Mouse (Mus musculus): ENCODE measurements around the gene Sppl3. TPM values are rescaled to one million over a fixed set of nuclear protein-coding genes. Genes with fewer than 3 reads are reported as not detected.

Sppl3 gene
- polyA plus RNA-seq, 1 experiment, result 47.7 TPM

DNA sequence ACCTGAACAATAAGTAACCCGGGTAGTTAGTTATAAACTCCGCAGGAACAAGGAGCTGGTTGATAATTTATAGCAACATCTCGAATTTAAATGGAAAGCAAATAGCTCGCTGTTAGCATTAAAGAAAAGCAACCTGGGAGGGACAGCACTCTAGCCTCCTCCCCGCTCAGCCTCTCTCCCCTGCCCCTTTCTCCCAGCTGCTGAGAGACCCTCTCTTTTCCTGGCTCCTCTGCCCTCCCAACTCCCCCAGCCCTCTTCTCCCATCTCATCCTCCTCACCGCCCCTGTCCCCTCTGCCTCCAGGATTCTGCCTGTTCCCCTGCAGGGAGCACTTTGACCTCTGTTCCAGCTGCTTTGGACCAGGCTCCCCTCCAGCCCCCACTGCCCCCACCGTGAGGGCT is 42.3 kb upstream of the Sppl3 start:
- TF ChIP-seq CTCF (IDR thresholded peaks at IDR 0.05; ENCODE audit: extremely low read depth, insufficient read depth, insufficient read length, insufficient replicate concordance) (no peak), POLR2A (IDR thresholded peaks at IDR 0.05; ENCODE audit: low read depth, low read length) (no peak)
- Histone ChIP-seq H3K27ac (ENCODE audit: insufficient read depth, low read length) (no peak overlapping the region), H3K4me1 (ENCODE audit: control insufficient read depth, insufficient read depth, insufficient read length) (peaks cover 5% of the 10 kb centered on the region; the same call in 1 of the 2 replicates), H3K27me3 (ENCODE audit: control insufficient read depth, insufficient read depth, low read length) (no peaks in the 10 kb centered on the region), H3K4me3 (ENCODE audit: extremely low read depth, insufficient read depth, insufficient read length) (no peak overlapping the region), H3K36me3 (ENCODE audit: control insufficient read depth, insufficient read depth, low read length) (no peaks in the 10 kb centered on the region)
- DNase-seq (ENCODE audit: low read depth in 1 of 2, low spot score in 2 of 2), result no peak
- 58% methylated on average over 7 of the region's 7 CpGs for WGBS

GRCm38 (mm10) chr5:114969064-114969463 is 41.9 kb upstream of the Sppl3 start:
- no peaks in the 10 kb centered on the region for H3K27me3 ChIP-seq (ENCODE audit: control insufficient read depth, insufficient read depth, low read length)
- no peak for DNase-seq (ENCODE audit: low read depth in 1 of 2, low spot score in 2 of 2)
- H3K36me3 ChIP-seq (ENCODE audit: control insufficient read depth, insufficient read depth, low read length), result no peaks in the 10 kb centered on the region
- WGBS, result 50% methylated on average over 4 of the region's 4 CpGs
- H3K4me1 ChIP-seq (ENCODE audit: control insufficient read depth, insufficient read depth, insufficient read length), result peaks cover 5% of the 10 kb centered on the region; the same call in 1 of the 2 replicates
- TF ChIP-seq CTCF (IDR thresholded peaks at IDR 0.05; ENCODE audit: extremely low read depth, insufficient read depth, insufficient read length, insufficient replicate concordance) (no peak), POLR2A (IDR thresholded peaks at IDR 0.05; ENCODE audit: low read depth, low read length) (no peak)
- H3K27ac ChIP-seq (ENCODE audit: insufficient read depth, low read length), result no peak overlapping the region
- H3K4me3 ChIP-seq (ENCODE audit: extremely low read depth, insufficient read depth, insufficient read length), result no peak overlapping the region

GRCm38 (mm10) chr5:114969609-114970215 is 41.2 kb upstream of the Sppl3 start:
- H3K27ac ChIP-seq (ENCODE audit: insufficient read depth, low read length), result no peak overlapping the region
- peaks cover 5% of the 10 kb centered on the region; the same call in 1 of the 2 replicates for H3K4me1 ChIP-seq (ENCODE audit: control insufficient read depth, insufficient read depth, insufficient read length)
- H3K27me3 ChIP-seq (ENCODE audit: control insufficient read depth, insufficient read depth, low read length), result no peaks in the 10 kb centered on the region
- no peaks in the 10 kb centered on the region for H3K36me3 ChIP-seq (ENCODE audit: control insufficient read depth, insufficient read depth, low read length)
- no peak for DNase-seq (ENCODE audit: low read depth in 1 of 2, low spot score in 2 of 2)
- no peak for TF ChIP-seq CTCF (IDR thresholded peaks at IDR 0.05; ENCODE audit: extremely low read depth, insufficient read depth, insufficient read length, insufficient replicate concordance)
- TF ChIP-seq POLR2A (IDR thresholded peaks at IDR 0.05; ENCODE audit: low read depth, low read length), result no peak
- WGBS, result 80% methylated on average over 13 of the region's 13 CpGs
- no peak overlapping the region for H3K4me3 ChIP-seq (ENCODE audit: extremely low read depth, insufficient read depth, insufficient read length)

- no peaks in the 10 kb centered on the region for H3K36me3 ChIP-seq (ENCODE audit: control insufficient read depth, insufficient read depth, low read length)
- H3K4me1 ChIP-seq (ENCODE audit: control insufficient read depth, insufficient read depth, insufficient read length), result peaks cover 5% of the 10 kb centered on the region; the same call in 1 of the 2 replicates
- DNase-seq (ENCODE audit: low read depth in 1 of 2, low spot score in 2 of 2), result no peak
- TF ChIP-seq POLR2A (IDR thresholded peaks at IDR 0.05; ENCODE audit: low read depth, low read length), result no peak
- H3K27me3 ChIP-seq (ENCODE audit: control insufficient read depth, insufficient read depth, low read length), result no peaks in the 10 kb centered on the region
- H3K27ac ChIP-seq (ENCODE audit: insufficient read depth, low read length), result no peak within 1 kb of the TSS
- H3K4me3 ChIP-seq (ENCODE audit: extremely low read depth, insufficient read depth, insufficient read length), result no peak within 1 kb of the TSS
- 91% methylated on average over 16 of the region's 17 CpGs for WGBS
These were observed 40.1 kb upstream of the Sppl3 start, which contains the start of gene Hnf1a for GRCm38 (mm10) chr5:114970824-114971227. Gene Hnf1a (minus strand): TSS chr5:114971094.

GRCm38 (mm10) chr5:114972201-114972600 is 38.7 kb upstream of the Sppl3 start:
- Histone ChIP-seq H3K27ac (ENCODE audit: insufficient read depth, low read length) (no peak overlapping the region), H3K27me3 (ENCODE audit: control insufficient read depth, insufficient read depth, low read length) (no peaks in the 10 kb centered on the region), H3K4me1 (ENCODE audit: control insufficient read depth, insufficient read depth, insufficient read length) (peaks cover 5% of the 10 kb centered on the region; the same call in 1 of the 2 replicates), H3K4me3 (ENCODE audit: extremely low read depth, insufficient read depth, insufficient read length) (no peak overlapping the region), H3K36me3 (ENCODE audit: control insufficient read depth, insufficient read depth, low read length) (no peaks in the 10 kb centered on the region)
- no peak for TF ChIP-seq CTCF (IDR thresholded peaks at IDR 0.05; ENCODE audit: extremely low read depth, insufficient read depth, insufficient read length, insufficient replicate concordance)
- no peak for TF ChIP-seq POLR2A (IDR thresholded peaks at IDR 0.05; ENCODE audit: low read depth, low read length)
- 89% methylated on average over 9 of the region's 9 CpGs for WGBS
- DNase-seq (ENCODE audit: low read depth in 1 of 2, low spot score in 2 of 2), result no peak

GRCm38 (mm10) chr5:114973131-114973530 is 37.8 kb upstream of the Sppl3 start:
- H3K4me1 ChIP-seq (ENCODE audit: control insufficient read depth, insufficient read depth, insufficient read length), result no peaks in the 10 kb centered on the region
- TF ChIP-seq CTCF (IDR thresholded peaks at IDR 0.05; ENCODE audit: extremely low read depth, insufficient read depth, insufficient read length, insufficient replicate concordance) (no peak), POLR2A (IDR thresholded peaks at IDR 0.05; ENCODE audit: low read depth, low read length) (no peak)
- 76% methylated on average over 8 of the region's 8 CpGs for WGBS
- no peaks in the 10 kb centered on the region for H3K27me3 ChIP-seq (ENCODE audit: control insufficient read depth, insufficient read depth, low read length)
- no peak overlapping the region for H3K27ac ChIP-seq (ENCODE audit: insufficient read depth, low read length)
- no peaks in the 10 kb centered on the region for H3K36me3 ChIP-seq (ENCODE audit: control insufficient read depth, insufficient read depth, low read length)
- no peak for DNase-seq (ENCODE audit: low read depth in 1 of 2, low spot score in 2 of 2)
- no peak overlapping the region for H3K4me3 ChIP-seq (ENCODE audit: extremely low read depth, insufficient read depth, insufficient read length)

GRCm38 (mm10) chr5:114976935-114977334 is 34.0 kb upstream of the Sppl3 start:
- TF ChIP-seq CTCF (IDR thresholded peaks at IDR 0.05; ENCODE audit: extremely low read depth, insufficient read depth, insufficient read length, insufficient replicate concordance), result no peak
- H3K27me3 ChIP-seq (ENCODE audit: control insufficient read depth, insufficient read depth, low read length), result no peaks in the 10 kb centered on the region
- no peak overlapping the region for H3K4me3 ChIP-seq (ENCODE audit: extremely low read depth, insufficient read depth, insufficient read length)
- peaks cover 5% of the 10 kb centered on the region; the same call in 1 of the 2 replicates for H3K4me1 ChIP-seq (ENCODE audit: control insufficient read depth, insufficient read depth, insufficient read length)
- no peak overlapping the region for H3K27ac ChIP-seq (ENCODE audit: insufficient read depth, low read length)
- no peaks in the 10 kb centered on the region for H3K36me3 ChIP-seq (ENCODE audit: control insufficient read depth, insufficient read depth, low read length)
- DNase-seq (ENCODE audit: low read depth in 1 of 2, low spot score in 2 of 2), result no peak
